Mouse (Mus musculus) brown adipose tissue, adult 24 weeks (tissue): ENCODE data around the gene 2010111I01Rik. TPM values are rescaled to one million over a fixed set of nuclear protein-coding genes. Genes with fewer than 3 reads are reported as not detected.

Experiments
- H3K27ac ChIP-seq: fragments of 200-500 bp; replicated peaks from 2 replicates; pipeline ENCODE4 v1.5.1; 2012; ENCODE audit warnings: low read depth, mild to moderate bottlenecking, low read length
- H3K4me1 ChIP-seq: fragments of 200-500 bp; 2 replicates; pipeline ENCODE4 v1.6.1; 2012; ENCODE audit warnings: low read length, mixed read lengths; ENCODE audit not compliant: control insufficient read depth, insufficient read depth, insufficient read length
- H3K4me3 ChIP-seq: fragments of 200-500 bp; 2 replicates; pipeline ENCODE4 v1.5.1; 2012; ENCODE audit warnings: low read depth, mild to moderate bottlenecking, low read length, moderate library complexity; ENCODE audit not compliant: insufficient read depth
- polyA plus RNA-seq: library from polyadenylated mRNA; stranded (reverse); fragments of >200 nt; gene quantifications from 2 replicates; pipeline ENCODE4 v1.2.4, GENCODE M21; 2012; ENCODE audit not compliant: missing spikeins, insufficient read depth, insufficient read length

The 2010111I01Rik gene
- polyA plus RNA-seq, 1 experiment = 10.7 TPM

DNA sequence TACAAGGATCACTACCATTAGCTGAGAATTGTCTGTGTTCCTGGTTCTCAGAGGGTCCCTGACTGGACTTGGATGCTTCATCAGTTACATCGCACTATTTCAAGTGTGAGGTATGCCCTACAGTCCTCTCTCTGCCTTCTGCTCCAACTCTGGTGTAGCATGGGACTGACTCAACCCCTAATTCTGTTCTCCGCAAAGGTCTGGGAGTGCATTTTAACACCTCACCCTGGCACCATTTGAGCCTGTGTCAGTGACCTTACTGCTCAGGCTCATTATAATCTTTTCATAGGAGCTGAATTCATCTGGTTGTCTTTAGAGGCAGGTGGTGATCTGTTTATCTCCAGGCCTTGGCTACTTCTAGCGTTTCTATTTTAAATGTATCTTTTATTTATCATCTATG is 154.0 kb downstream of the 2010111I01Rik start:
- H3K27ac ChIP-seq = no peak overlapping the region
- no peak overlapping the region for H3K4me3 ChIP-seq
- H3K4me1 ChIP-seq = peaks cover 8% of the 10 kb centered on the region; the same call in 1 of the 2 replicates

- H3K4me1 ChIP-seq = no peaks in the 10 kb centered on the region
- H3K27ac ChIP-seq = no peak overlapping the region
- H3K4me3 ChIP-seq = no peak overlapping the region
Observed at GRCm38 (mm10) chr13:63120296-63120695, 155.6 kb downstream of the 2010111I01Rik start.

DNA sequence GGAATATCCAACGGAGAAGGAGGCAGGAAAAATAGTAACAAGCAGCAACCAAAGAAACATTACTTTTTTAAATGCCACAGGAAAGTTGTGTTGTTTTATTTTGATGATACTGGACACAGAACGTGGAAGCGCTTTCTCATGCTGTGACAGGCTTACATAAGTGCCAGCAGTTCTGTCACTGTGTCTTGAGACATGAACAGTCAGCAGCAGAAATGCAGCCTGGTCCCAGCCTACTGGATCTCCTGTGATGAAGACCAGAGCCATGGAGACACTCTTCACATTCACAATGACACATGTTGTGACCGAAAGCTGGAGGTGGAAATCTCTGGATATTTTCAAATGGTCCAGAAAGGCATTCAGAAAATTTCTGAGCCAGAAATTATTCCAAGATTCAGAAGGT is 157.1 kb downstream of the 2010111I01Rik start:
- H3K27ac ChIP-seq = no peak overlapping the region

DNA sequence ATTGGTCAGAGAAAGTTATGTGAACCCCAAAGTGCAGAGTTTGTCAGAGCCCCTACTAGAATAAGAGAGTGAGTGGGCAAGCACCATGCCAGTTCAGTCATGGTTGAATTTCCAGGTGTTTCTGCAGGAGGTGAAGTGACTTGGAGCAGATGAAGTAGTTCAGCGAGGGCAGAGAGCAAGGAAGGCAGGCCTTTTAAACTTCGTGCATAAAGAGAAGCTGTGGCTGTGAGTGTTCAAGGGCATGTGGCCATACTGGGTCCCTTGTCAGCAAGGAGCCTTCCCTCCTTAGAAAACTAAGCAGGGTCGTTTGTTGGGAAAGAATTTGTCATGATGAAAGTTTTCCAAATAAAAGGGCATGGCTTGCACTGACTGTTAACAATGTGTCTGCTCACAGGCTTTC is 161.5 kb downstream of the 2010111I01Rik start:
- no peak overlapping the region for H3K27ac ChIP-seq
- no peak overlapping the region for H3K4me3 ChIP-seq
- no peaks in the 10 kb centered on the region for H3K4me1 ChIP-seq

More for the DNA sequence above, 157.1 kb downstream of the 2010111I01Rik start:
- Histone ChIP-seq H3K4me3 (no peak overlapping the region), H3K4me1 (no peaks in the 10 kb centered on the region)

DNA sequence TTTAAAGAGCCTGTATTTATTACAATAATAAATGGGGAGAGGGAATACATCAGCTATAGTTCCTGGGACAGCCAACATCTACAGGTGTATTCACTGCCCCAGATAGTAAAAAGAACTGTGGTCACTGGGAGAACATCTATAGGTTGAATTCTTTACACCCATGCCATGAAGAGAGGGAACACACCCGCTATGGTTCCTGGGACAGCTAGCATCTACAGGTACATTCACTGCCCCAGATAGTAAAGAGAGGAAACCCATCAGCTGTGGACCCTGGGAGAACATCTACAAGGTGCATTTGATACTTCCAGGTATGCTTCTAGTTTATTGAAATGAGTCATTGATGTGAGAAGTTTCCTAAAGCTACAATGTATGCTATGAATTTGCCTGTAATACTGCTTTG is 162.8 kb downstream of the 2010111I01Rik start:
- no peaks in the 10 kb centered on the region for H3K4me1 ChIP-seq
- no peak overlapping the region for H3K4me3 ChIP-seq
- no peak overlapping the region for H3K27ac ChIP-seq

GRCm38 (mm10) chr13:63134879-63135421 is 170.3 kb downstream of the 2010111I01Rik start:
- H3K27ac ChIP-seq = no peak overlapping the region
- H3K4me3 ChIP-seq = no peak overlapping the region
- peaks cover 5% of the 10 kb centered on the region for H3K4me1 ChIP-seq

- Histone ChIP-seq H3K27ac (no peak overlapping the region), H3K4me1 (peaks cover 5% of the 10 kb centered on the region), H3K4me3 (no peak overlapping the region)
Observed at GRCm38 (mm10) chr13:63135994-63136393, 171.3 kb downstream of the 2010111I01Rik start.

GRCm38 (mm10) chr13:63136775-63137174 is 172.1 kb downstream of the 2010111I01Rik start:
- H3K4me3 ChIP-seq = no peak overlapping the region
- no peak overlapping the region for H3K27ac ChIP-seq
- peaks cover 5% of the 10 kb centered on the region for H3K4me1 ChIP-seq

DNA sequence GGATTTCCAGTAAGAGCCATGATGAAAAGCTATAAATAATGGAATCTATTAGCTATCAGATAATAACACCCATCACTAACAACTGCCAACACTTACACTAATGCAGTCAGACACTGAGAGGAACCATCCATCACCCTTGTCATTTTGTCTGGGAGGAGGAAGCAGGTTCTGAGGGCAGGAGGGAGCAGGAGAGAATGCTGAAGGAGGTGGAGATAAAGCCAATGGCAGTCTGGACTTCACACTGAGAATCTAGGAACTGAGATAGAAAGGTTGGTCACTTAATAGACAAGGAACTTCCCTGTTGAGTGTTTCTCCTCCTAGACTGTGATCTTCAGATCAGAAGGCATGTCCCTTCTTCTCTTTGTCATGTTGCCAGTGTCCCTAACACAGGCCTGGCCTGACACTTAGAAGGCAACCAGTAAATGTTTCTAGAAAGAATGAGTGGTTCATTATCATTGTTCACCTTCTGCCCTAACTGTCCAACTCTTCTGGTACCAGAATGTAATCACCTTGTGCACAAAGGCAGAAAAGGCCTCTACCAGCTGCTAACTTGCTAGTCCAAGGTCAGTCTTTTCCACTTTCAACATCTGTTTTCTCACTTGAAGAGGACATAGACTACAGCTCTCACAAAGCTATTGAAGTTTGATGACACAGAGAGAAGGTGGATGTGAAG is 173.8 kb downstream of the 2010111I01Rik start:
- H3K4me3 ChIP-seq = no peak overlapping the region
- peak overlapping the region; percentile 52; the same call in 1 of the 2 replicates for H3K27ac ChIP-seq
- H3K4me1 ChIP-seq = peaks cover 5% of the 10 kb centered on the region

DNA sequence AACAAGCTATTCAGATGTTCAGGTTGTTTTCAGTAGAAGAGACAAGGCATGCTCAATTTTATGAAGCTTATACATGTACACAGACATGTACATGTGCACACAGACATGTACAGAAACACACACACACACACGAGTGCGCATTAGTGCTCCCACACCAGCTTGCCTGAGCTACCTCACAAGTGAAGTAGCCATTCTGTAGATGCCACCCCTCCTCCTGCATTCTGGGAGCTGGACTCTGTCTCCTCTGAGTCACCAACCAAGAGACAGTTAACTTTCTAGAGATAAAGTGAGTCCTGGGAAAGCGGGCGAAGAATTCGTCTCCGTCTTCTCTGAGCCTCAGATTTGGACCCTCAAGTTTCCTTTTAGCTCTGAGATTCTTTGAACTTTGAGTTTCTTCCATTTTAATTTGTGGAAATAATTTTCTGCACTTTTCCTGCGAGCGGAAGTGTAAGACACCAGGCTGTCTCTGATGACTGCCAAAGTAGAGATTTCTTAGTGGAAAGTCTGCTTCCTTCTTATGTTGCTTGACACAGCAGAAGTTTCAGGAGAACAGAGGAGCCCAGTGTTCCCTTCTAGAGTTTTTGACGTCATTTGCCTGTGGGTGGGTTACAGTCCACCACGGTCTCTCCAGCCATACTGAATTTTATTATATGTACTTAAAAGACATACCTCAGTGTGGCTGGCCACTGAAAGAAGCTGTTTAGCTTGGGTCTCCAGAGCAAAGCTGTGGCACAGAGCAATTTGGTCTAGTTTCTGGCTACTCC is 175.0 kb downstream of the 2010111I01Rik start:
- Histone ChIP-seq H3K27ac (peak overlapping the region; percentile 65), H3K4me1 (peaks cover 5% of the 10 kb centered on the region), H3K4me3 (no peak overlapping the region)

- Histone ChIP-seq H3K4me1 (peaks cover 5% of the 10 kb centered on the region), H3K27ac (no peak overlapping the region), H3K4me3 (no peak overlapping the region)
Observed at GRCm38 (mm10) chr13:63140784-63141183, 176.1 kb downstream of the 2010111I01Rik start.

- Histone ChIP-seq H3K27ac (no peak overlapping the region), H3K4me3 (no peak overlapping the region), H3K4me1 (peaks cover 5% of the 10 kb centered on the region)
Observed at GRCm38 (mm10) chr13:63141275-63141674, 176.6 kb downstream of the 2010111I01Rik start.

GRCm38 (mm10) chr13:63146604-63147188 is 182.0 kb downstream of the 2010111I01Rik start:
- Histone ChIP-seq H3K27ac (no peak overlapping the region), H3K4me3 (no peak overlapping the region), H3K4me1 (peaks cover 8% of the 10 kb centered on the region)

DNA sequence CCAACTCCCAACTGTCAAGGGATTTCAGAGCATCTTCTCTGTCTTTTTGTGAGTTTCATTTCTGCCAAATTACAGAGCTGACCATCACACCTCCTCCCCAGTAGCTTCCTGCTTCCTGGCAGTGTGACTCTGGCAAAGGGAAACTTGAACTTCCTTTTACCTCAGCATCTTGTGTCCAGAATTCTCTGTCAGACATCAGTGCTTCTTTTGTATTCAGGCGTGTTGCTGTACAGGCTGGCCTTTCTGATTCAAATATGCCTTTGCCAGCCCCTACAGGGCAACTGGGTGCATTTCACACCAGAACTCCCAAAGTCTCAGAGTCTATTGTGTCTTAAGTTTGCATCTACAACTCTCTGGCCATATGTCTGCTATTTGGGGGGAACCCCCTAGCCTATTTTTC is 183.5 kb downstream of the 2010111I01Rik start:
- Histone ChIP-seq H3K27ac (no peak overlapping the region), H3K4me1 (peaks cover 11% of the 10 kb centered on the region), H3K4me3 (no peak overlapping the region)

- peaks cover 18% of the 10 kb centered on the region for H3K4me1 ChIP-seq
- no peak overlapping the region for H3K27ac ChIP-seq
- H3K4me3 ChIP-seq = no peak overlapping the region
Observed at GRCm38 (mm10) chr13:63150470-63151020, 185.9 kb downstream of the 2010111I01Rik start.
